Mouse (Mus musculus) stomach, embryonic 14.5 days (tissue): ENCODE measurements around the gene Phxr2. TPM values are rescaled to one million over a fixed set of nuclear protein-coding genes. Genes with fewer than 3 reads are reported as not detected.

Experiments used
- ATAC-seq: fragments of 200-750 bp; cut with Nextera tagmentation; 2 replicates; pipeline ENCODE4 v1.8.0; 2017; ENCODE audit warnings: low read depth, moderate TSS enrichment; ENCODE audit not compliant: insufficient number of reproducible peaks, insufficient read depth, low FRiP score
- H3K27ac ChIP-seq: fragments of 300-500 bp; sonication (generic); 2 replicates; pipeline ENCODE4 v1.5.1; 2014; ENCODE audit warnings: mild to moderate bottlenecking, low read length, moderate library complexity, mixed read lengths
- H3K27me3 ChIP-seq: fragments of 300-500 bp; sonication (generic); 2 replicates; pipeline ENCODE4 v1.6.1; 2014; ENCODE audit warnings: low read length, control low read depth, mixed read lengths; ENCODE audit not compliant: control insufficient read depth, insufficient read depth
- H3K36me3 ChIP-seq: fragments of 300-500 bp; sonication (generic); 2 replicates; pipeline ENCODE4 v1.6.1; 2014; ENCODE audit warnings: mild to moderate bottlenecking, control low read depth, low read length, moderate library complexity, mixed read lengths; ENCODE audit not compliant: control insufficient read depth, insufficient read depth
- H3K4me1 ChIP-seq: fragments of 300-500 bp; sonication (generic); 2 replicates; pipeline ENCODE4 v1.6.1; 2014; ENCODE audit warnings: low read length, control low read depth, mixed read lengths; ENCODE audit not compliant: control insufficient read depth, insufficient read depth
- H3K4me2 ChIP-seq: fragments of 300-500 bp; sonication (generic); replicated peaks from 2 replicates; pipeline ENCODE4 v1.6.1; 2014; ENCODE audit warnings: low read depth, low read length, control low read depth
- H3K4me3 ChIP-seq: fragments of 300-500 bp; sonication (generic); 2 replicates; pipeline ENCODE4 v1.5.1; 2014; ENCODE audit warnings: low read depth, low read length, control low read depth
- H3K9ac ChIP-seq: fragments of 300-500 bp; sonication (generic); replicated peaks from 2 replicates; pipeline ENCODE4 v1.6.1; 2014; ENCODE audit warnings: low read depth, mild to moderate bottlenecking, control low read depth, low read length, moderate library complexity, mixed read lengths
- H3K9me3 ChIP-seq: fragments of 300-500 bp; sonication (generic); 2 replicates; pipeline ENCODE4 v1.6.1; 2016; ENCODE audit warnings: low read depth, low read length, control low read depth; ENCODE audit not compliant: control insufficient read depth
- WGBS: fragments of 180-500 bp; shearing (Covaris S2); extraction: QIAGEN DNeasy Blood & Tissue Kit; methylation state at CpG from one replicate; pipeline ENCODE4 v1.1.7; 2014; 5-methylcytosine and 5-hydroxymethylcytosine counted together
- polyA plus RNA-seq: library from polyadenylated mRNA; unstranded; fragments of >200 nt; fragmentation: Nextera tagmentation; extraction: Ambion mirVana; gene quantifications from 2 replicates; pipeline ENCODE4 v1.2.1, GENCODE M21; 2014

The Phxr2 gene
- polyA plus RNA-seq, 1 experiment from 2014 or later = not detected

DNA sequence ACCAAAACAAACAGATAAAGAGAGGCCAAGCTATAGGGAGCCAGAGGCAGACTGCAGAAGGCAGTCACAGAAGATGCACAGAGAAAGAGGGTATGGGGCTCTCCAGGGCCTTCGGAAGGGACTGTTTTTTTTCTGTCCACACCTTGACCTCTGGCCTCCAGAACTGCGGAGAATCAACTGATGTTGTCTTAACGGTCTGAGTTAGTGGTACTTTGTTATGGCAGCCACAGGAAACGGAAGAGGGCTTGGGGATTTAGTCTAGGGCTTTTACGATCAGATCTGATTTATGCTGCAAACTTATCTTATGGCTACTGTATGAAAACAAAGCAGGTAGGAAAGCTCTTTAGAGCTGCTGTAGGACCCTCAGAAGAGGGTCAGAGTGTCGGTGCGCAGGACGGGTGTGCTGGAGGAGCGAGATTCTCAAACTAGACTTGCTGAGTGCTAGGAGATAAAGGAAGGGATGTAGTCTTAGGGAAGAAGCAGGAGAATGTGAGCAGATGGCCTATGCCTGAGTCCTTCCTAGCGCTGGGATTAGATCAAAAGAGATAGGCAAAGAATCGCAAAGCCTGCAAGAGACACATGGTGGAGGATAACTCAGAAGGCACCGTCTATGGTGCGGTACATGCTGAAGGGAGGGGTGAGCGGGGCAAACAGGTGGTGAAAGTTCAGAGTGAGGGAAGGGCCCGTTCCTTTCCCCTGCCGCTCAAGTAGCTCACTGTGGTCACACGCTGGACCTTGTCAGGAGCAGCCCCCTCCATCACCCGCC lies 10.5 kb downstream of the Phxr2 start:
- ATAC-seq = no peak
- Histone ChIP-seq H3K4me1 (peaks cover 25% of the 10 kb centered on the region), H3K36me3 (no peaks in the 10 kb centered on the region), H3K4me2 (no peak overlapping the region), H3K9me3 (no peaks in the 10 kb centered on the region), H3K4me3 (no peak overlapping the region), H3K9ac (no peak overlapping the region), H3K27ac (no peak overlapping the region), H3K27me3 (no peaks in the 10 kb centered on the region)
- WGBS = 24% methylated on average over 18 of the region's 18 CpGs

DNA sequence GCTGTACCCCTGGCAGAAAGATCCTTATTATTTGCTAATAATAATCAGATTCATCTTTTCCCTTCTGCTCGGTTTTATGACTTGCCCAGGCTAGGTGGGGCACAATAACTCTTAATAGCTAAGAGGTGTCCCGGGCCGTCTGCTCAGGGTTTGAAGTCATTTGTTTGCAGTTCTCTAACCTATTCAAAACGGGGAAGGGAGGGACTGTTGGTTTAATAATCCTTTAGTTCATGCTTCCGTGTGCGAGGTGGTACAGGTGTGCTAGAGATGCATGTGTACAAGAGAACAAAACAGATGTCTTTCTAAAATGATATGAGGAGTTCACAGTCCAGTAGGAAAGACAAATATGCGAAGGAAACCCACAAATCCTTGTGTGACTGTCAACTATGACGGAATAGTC lies 11.8 kb downstream of the Phxr2 start:
- H3K4me1 ChIP-seq = peaks cover 25% of the 10 kb centered on the region

DNA sequence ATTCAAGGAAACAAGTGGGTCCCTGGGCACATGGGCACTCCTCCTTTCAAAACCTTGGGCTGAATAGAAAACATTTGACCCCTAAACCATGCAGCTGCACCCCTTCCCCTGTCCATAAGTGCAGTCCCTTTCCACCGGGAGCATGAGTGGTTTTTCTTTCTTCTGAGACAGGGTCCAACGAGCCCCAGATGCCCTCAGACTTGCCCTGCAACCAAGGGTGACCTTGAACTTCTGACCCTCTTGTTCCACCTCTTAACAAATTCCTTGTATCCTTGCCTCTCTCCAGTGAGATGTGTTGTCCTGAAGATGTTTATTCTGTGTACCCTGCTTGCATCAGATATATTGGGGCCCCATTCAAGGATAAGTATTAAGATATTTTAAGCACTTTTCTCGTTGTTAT lies 12.6 kb downstream of the Phxr2 start:
- Histone ChIP-seq H3K36me3 (peaks cover 7% of the 10 kb centered on the region; the same call in 1 of the 2 replicates), H3K4me2 (no peak overlapping the region), H3K27ac (peak overlapping the region; percentile 3; the same call in 1 of the 2 replicates), H3K4me1 (peaks cover 21% of the 10 kb centered on the region), H3K4me3 (no peak overlapping the region), H3K9me3 (no peaks in the 10 kb centered on the region), H3K9ac (no peak overlapping the region), H3K27me3 (no peaks in the 10 kb centered on the region)
- WGBS = 36% methylated on average over 3 of the region's 3 CpGs
- ATAC-seq = no peak

More for the DNA sequence above, 11.8 kb downstream of the Phxr2 start:
- ATAC-seq = peak; percentile 66
- Histone ChIP-seq H3K9ac (no peak overlapping the region), H3K36me3 (peaks cover 7% of the 10 kb centered on the region; the same call in 1 of the 2 replicates), H3K27ac (peak overlapping the region; percentile 3; the same call in 1 of the 2 replicates), H3K27me3 (no peaks in the 10 kb centered on the region), H3K4me3 (no peak overlapping the region), H3K9me3 (no peaks in the 10 kb centered on the region), H3K4me2 (no peak overlapping the region)
- WGBS = 57% methylated on average over 8 of the region's 8 CpGs

DNA sequence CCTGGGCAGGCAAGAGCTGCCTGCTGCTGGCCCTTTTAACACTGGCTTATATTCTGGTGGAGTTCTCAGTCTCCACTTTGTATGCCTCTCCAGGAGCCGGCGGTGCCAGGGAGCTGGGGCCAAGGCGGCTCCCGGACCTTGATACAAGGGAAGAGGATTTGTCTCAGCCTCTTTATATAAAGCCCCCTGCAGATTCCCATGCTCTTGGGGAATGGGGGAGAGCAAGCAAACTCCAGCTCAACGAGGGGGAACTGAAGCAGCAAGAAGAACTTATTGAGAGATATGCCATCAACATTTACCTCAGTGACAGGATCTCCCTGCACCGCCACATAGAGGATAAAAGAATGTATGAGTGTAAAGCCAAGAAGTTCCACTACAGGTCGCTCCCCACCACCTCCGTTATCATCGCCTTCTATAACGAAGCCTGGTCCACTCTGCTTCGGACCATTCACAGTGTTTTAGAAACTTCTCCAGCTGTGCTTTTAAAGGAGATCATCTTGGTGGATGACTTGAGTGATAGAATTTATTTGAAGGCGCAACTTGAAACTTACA lies 17.6 kb downstream of the Phxr2 start:
- Histone ChIP-seq H3K4me1 (peaks cover 3% of the 10 kb centered on the region; the same call in 1 of the 2 replicates), H3K4me2 (peak overlapping the region; percentile 97), H3K27ac (peak overlapping the region; percentile 91), H3K36me3 (peaks cover 7% of the 10 kb centered on the region; the same call in 1 of the 2 replicates), H3K9me3 (no peaks in the 10 kb centered on the region), H3K27me3 (no peaks in the 10 kb centered on the region), H3K9ac (peak overlapping the region; percentile 81), H3K4me3 (peak overlapping the region; percentile 97)
- ATAC-seq = no peak
- WGBS = 26% methylated on average over 12 of the region's 12 CpGs

DNA sequence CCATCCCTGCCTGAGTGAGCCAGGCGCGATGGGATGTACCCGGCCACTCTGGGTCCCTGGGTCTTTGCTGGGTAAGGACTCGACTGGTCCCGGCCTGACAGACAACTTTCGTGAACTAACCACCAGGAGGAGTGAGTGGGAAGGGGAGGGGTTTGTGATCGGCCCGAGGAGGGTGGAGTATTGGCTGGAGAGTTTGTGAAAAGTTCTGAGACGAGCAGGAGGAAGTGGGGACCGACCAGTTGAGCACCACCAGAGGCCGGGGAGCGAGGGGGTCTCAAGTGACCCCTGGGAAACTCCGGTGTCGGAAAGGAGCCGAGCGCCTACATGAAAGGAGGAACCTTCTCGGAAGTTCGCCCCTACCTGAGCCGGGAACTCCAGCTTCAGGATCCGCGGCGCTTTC lies 18.2 kb downstream of the Phxr2 start, which contains the start of gene Galnt4:
Galnt4 (plus strand) TSS at position 196 of the 400 bp plus-strand sequence.
- H3K9ac ChIP-seq = peak within 1 kb of the TSS; percentile 81
- peaks cover 7% of the 10 kb centered on the region; the same call in 1 of the 2 replicates for H3K36me3 ChIP-seq
- H3K27me3 ChIP-seq = no peaks in the 10 kb centered on the region
- H3K27ac ChIP-seq = peak within 1 kb of the TSS; percentile 91
- ATAC-seq = peak; percentile 87
- no peaks in the 10 kb centered on the region for H3K9me3 ChIP-seq
- peak within 1 kb of the TSS; percentile 97 for H3K4me3 ChIP-seq
- WGBS = 1% methylated on average over 22 of the region's 22 CpGs
- H3K4me1 ChIP-seq = peaks cover 3% of the 10 kb centered on the region; the same call in 1 of the 2 replicates
- peak within 1 kb of the TSS; percentile 97 for H3K4me2 ChIP-seq

DNA sequence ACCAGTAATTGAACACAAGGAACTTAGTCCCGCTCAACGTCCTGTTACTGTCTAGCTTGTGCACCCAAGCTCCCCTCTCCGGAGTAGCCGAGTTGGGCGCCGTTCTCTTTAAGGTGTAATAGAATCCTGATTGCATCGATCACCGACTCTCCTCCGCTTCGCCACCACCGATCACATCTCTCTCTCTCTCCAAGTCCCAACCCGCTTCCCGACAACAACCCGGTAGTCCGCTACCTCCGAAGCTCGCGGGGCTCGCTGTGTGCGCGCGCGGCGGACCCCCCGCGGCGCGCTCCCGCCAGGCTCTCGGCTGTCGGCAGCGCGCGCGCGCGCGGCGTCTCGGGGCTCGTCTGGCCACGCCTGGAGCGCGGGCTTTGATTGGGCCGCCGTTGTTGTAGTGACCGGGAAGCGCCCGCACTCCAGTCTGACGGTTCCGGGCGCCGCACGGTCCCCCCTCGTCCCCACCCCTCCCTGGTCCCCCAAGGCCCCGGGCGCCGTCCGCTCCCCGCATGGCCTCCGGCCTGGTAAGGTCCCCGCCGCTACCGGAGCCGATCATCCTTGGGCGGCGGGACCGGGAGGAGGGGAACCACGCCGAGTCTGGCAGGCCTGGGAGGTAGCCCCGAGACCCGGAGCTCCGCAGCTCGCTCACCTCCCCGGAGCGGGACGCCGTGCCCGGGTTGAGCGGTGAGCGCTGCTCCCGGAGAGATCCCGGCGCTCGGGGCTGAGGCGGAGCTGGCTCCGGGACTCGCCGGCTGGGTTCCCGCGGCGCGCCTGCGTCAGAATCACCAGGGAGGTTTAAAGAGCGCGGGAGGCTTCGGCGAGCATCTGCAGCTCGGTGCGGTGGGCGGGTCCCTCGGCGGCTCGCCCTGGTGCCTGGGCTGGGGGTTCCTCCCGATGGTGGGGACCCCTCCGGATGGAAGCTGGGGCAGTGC lies 19.2 kb downstream of the Phxr2 start, which contains the start of gene Poc1b:
Poc1b (plus strand) TSS at position 334 of the 929 bp plus-strand sequence.
- WGBS = under 1% methylated on average over 87 of the region's 106 CpGs
- peak within 1 kb of the TSS; percentile 81 for H3K9ac ChIP-seq

DNA sequence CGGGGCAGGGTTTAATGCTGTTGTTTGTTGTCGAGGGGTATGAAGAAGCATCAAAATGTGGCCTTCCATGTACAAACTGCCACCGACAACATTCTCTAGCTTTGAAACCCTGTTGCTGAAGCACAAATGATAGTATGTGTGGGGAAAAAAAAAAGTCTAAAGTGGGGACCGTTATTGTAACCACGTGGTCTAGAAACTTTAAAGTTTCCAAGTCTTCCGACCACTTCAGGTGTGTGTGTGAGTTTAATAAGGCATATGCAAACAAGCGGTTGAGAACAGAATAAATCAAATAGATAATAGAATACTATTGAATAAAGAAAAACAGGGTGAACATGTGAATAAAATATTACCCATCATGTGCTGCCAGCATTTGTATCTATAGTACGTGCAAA lies 19.8 kb downstream of the Phxr2 start:
- Histone ChIP-seq H3K4me1 (peaks cover 2% of the 10 kb centered on the region; the same call in 1 of the 2 replicates), H3K4me2 (peak overlapping the region; percentile 41), H3K27ac (no peak overlapping the region), H3K36me3 (peaks cover 7% of the 10 kb centered on the region; the same call in 1 of the 2 replicates), H3K9ac (0 out of 2 replicates have a peak overlapping the region, but pooled peaks have one; percentile 81), H3K9me3 (no peaks in the 10 kb centered on the region), H3K4me3 (peak overlapping the region; percentile 97), H3K27me3 (no peaks in the 10 kb centered on the region)
- no peak for ATAC-seq
- 35% methylated on average over 8 of the region's 8 CpGs for WGBS

More for the DNA sequence above, 19.2 kb downstream of the Phxr2 start, which contains the start of gene Poc1b:
- Histone ChIP-seq H3K36me3 (peaks cover 7% of the 10 kb centered on the region; the same call in 1 of the 2 replicates), H3K4me3 (peak within 1 kb of the TSS; percentile 97), H3K4me2 (peak within 1 kb of the TSS; percentile 97), H3K27ac (peak within 1 kb of the TSS; percentile 91), H3K4me1 (peaks cover 3% of the 10 kb centered on the region; the same call in 1 of the 2 replicates), H3K27me3 (no peaks in the 10 kb centered on the region), H3K9me3 (no peaks in the 10 kb centered on the region)
- peak; percentile 91 for ATAC-seq
